Mouse (Mus musculus) monocyte, adult 5-6 weeks (primary cell): ENCODE measurements around the gene Il20rb. TPM values are rescaled to one million over a fixed set of nuclear protein-coding genes. Genes with fewer than 3 reads are reported as not detected.

Experiments used
- ATAC-seq: fragments of 153-309, 156-312 bp; replicated peaks from 2 replicates; pipeline ENCODE4 v1.8.0; 2017; ENCODE audit warnings: mild to moderate bottlenecking; ENCODE audit not compliant: low TSS enrichment, insufficient number of reproducible peaks, severe bottlenecking, poor library complexity, low FRiP score
- total RNA-seq: library from RNA; stranded (forward); fragments of 200-1000, 200-491, 200-594 nt; gene quantifications from 3 replicates; pipeline ENCODE4 v1.2.3, GENCODE M21; 2017

The Il20rb gene
- total RNA-seq, 1 experiment from 2014 or later, result 6.9 TPM

- ATAC-seq, result peak; percentile 49; the same call in 1 of the 2 replicates
These were observed 46.3 kb downstream of the Il20rb start for GRCm38 (mm10) chr9:100440111-100440790.

DNA sequence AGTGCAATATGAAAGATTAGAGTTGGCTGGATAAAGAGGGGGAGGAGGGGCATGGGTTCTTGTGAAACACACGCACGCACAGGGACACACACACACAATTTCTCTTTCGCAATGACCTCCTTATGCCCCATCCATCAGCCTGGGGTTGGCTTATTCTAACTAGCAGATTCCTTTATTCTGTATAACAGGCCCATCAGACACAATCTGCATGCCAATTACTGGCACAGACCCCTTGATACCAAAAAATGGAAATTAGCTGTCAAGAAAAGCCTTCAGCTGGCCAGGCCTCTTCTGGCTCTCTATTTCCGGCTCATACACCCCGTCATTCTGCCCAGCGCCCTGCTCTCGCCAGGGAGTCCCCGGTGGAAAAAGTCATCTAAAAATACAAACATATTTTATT is 47.1 kb downstream of the Il20rb start:
- no peak for ATAC-seq

- no peak for ATAC-seq
These were observed 47.6 kb downstream of the Il20rb start for GRCm38 (mm10) chr9:100438994-100439393.

GRCm38 (mm10) chr9:100436865-100437595 is 49.6 kb downstream of the Il20rb start:
- no peak for ATAC-seq

GRCm38 (mm10) chr9:100431355-100431754 is 55.2 kb downstream of the Il20rb start:
- ATAC-seq, result no peak

- no peak for ATAC-seq
These were observed 55.7 kb downstream of the Il20rb start for GRCm38 (mm10) chr9:100430911-100431310.

DNA sequence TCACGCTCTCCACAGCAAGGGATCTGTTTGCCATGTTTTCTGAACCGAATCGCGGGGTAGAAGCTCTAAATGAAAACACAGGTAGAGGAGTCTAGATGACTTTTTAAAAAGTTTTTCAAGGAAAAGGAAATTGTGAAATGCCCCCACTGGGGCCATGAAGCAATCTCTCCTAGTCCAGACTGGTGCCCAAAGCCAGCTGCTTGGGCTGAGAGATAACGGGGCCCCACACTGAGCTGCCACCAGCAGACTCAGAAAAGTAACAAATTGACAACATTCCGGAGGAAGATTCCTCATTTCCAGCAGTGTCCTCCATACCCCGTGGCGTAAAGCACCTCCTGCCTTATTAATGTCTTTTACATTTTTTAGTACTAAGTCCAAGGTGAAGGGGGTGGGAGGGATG is 66.9 kb downstream of the Il20rb start:
- ATAC-seq, result no peak

- no peak for ATAC-seq
These were observed 67.5 kb downstream of the Il20rb start for GRCm38 (mm10) chr9:100419103-100419502.

DNA sequence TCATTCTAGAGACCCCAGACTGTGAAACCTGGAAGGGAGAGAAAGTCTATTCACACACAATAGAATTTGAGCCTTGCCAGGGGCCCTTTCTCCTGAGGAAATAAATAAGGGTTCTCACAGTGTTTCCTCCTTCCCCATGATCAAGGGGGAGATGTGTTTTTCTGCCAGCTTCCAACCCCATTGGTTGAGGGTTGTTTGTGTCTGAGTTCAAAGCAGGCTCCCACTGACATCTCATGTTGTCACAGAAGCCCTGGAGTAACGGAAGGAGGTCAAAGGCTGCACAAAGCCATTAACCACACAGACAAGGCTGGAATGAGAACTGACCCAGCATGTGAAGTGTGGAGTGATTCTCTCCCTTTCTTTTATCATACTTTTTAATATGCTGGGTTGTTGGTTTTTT is 69.8 kb downstream of the Il20rb start:
- ATAC-seq, result no peak

DNA sequence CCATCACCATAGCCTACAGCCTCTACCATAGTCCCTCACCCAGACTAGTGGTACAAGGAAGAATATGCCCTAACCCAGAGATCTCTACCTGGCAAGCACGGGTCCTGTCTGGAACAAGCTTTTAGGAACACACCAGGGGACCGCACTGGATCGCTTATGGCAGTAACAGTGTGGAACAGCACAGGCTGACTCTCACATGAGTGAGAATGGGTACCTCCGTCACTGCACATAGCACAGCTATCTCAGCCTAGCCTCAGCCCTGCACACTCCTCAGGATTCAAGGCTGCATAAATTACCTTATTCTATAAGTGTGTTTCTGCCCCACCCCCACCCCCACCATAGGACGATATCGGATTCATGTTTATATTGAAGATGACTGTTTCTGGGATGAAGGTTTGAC is 70.3 kb downstream of the Il20rb start:
- ATAC-seq, result no peak

- ATAC-seq, result no peak
These were observed 71.1 kb downstream of the Il20rb start for GRCm38 (mm10) chr9:100415328-100415979.

Other genes with a start within 250 kb of the Il20rb start
- gene Nck1, start 59.3 kb upstream of the Il20rb start, total RNA-seq, result 73.1 to 81.8 TPM (median 81.6 TPM) in 3 replicates
- not detected in 3 replicates for gene Slc35g2, start 84.3 kb upstream of the Il20rb start, total RNA-seq
- gene Stag1, start 111.0 kb upstream of the Il20rb start, total RNA-seq, result 88.0 to 131 TPM (median 96.2 TPM) in 3 replicates